Mouse (Mus musculus) lung, embryonic 15.5 days (tissue): ENCODE measurements around the gene Mixl1. TPM values are rescaled to one million over a fixed set of nuclear protein-coding genes. Genes with fewer than 3 reads are reported as not detected.

Experiments
- ATAC-seq: fragments of 200-750 bp; cut with Nextera tagmentation; 2 replicates; pipeline ENCODE4 v1.8.0; 2017; ENCODE audit warnings: moderate number of reproducible peaks, borderline replicate concordance; ENCODE audit not compliant: low FRiP score, low TSS enrichment; ENCODE audit errors: extremely low read depth
- H3K27ac ChIP-seq: fragments of 300-500 bp; sonication (generic); 2 replicates; pipeline ENCODE4 v1.5.1; 2015; ENCODE audit warnings: moderate library complexity, mild to moderate bottlenecking, inconsistent platforms
- H3K27me3 ChIP-seq: fragments of 300-500 bp; sonication (generic); 2 replicates; pipeline ENCODE4 v1.6.1; 2015; ENCODE audit warnings: inconsistent platforms
- H3K36me3 ChIP-seq: fragments of 300-500 bp; sonication (generic); 2 replicates; pipeline ENCODE4 v1.6.1; 2015; ENCODE audit warnings: inconsistent platforms
- H3K4me1 ChIP-seq: fragments of 300-500 bp; sonication (generic); 2 replicates; pipeline ENCODE4 v1.6.1; 2015; ENCODE audit warnings: inconsistent platforms
- H3K4me2 ChIP-seq: fragments of 300-500 bp; sonication (generic); 2 replicates; pipeline ENCODE4 v1.6.1; 2015; ENCODE audit warnings: inconsistent platforms, mild to moderate bottlenecking, moderate library complexity
- H3K4me3 ChIP-seq: fragments of 300-500 bp; sonication (generic); 2 replicates; pipeline ENCODE4 v1.5.1; 2015; ENCODE audit warnings: mild to moderate bottlenecking, inconsistent platforms
- H3K9ac ChIP-seq: fragments of 300-500 bp; sonication (generic); 2 replicates; pipeline ENCODE4 v1.6.1; 2015; ENCODE audit warnings: inconsistent platforms
- H3K9me3 ChIP-seq: fragments of 300-500 bp; sonication (generic); 2 replicates; pipeline ENCODE4 v1.6.1; 2016; ENCODE audit warnings: inconsistent platforms
- WGBS: fragments of 180-500 bp; shearing (Covaris S2); methylation state at CpG from one replicate; pipeline ENCODE4 v1.1.7; 2015; 5-methylcytosine and 5-hydroxymethylcytosine counted together
- polyA plus RNA-seq: library from polyadenylated mRNA; unstranded; fragments of >200 nt; fragmentation: Nextera tagmentation; extraction: Ambion mirVana; gene quantifications from 2 replicates; pipeline ENCODE4 v1.2.1, GENCODE M21; 2015

The Mixl1 gene
- polyA plus RNA-seq, 1 experiment from 2014 or later: 0.20 TPM

- H3K9me3 ChIP-seq: no peaks in the 10 kb centered on the region
- no peaks in the 10 kb centered on the region for H3K36me3 ChIP-seq
- no peak overlapping the region for H3K4me2 ChIP-seq
- H3K27me3 ChIP-seq: no peaks in the 10 kb centered on the region
- 0 out of 2 replicates have a peak, but pooled peaks cover 9% of the 10 kb centered on the region for H3K4me1 ChIP-seq
- no peak overlapping the region for H3K9ac ChIP-seq
- no peak overlapping the region for H3K4me3 ChIP-seq
- 32% methylated on average over 3 of the region's 3 CpGs for WGBS
- ATAC-seq: no peak
- no peak overlapping the region for H3K27ac ChIP-seq
Observed at GRCm38 (mm10) chr1:180707368-180707767, 10.5 kb upstream of the Mixl1 start.

DNA sequence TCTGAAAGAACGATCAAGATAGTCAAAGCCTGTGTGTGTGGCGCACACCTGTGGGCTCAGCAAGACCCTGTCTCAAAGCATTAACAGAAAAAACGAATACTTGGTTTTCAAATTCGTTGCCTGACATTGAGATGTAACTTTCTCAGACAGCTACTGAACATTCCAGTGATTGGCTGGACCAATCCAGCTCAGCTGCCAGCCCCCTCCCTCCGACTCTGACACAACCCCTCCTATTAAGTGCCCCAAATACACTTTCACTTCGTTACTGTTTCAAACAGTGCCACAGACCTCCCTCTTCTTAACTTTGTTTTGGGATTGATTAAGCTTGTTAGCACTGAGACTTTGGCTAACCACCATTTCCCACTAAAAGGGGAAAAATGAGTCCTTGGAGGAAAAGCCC, 6.6 kb upstream of the Mixl1 start:
- Histone ChIP-seq H3K27ac (no peak overlapping the region), H3K4me3 (peak overlapping the region; percentile 24), H3K36me3 (no peaks in the 10 kb centered on the region), H3K27me3 (peaks cover 9% of the 10 kb centered on the region), H3K9ac (no peak overlapping the region; the same call in 1 of the 2 replicates), H3K4me1 (0 out of 2 replicates have a peak, but pooled peaks cover 3% of the 10 kb centered on the region), H3K4me2 (peak overlapping the region; percentile 43), H3K9me3 (no peaks in the 10 kb centered on the region)
- no peak for ATAC-seq
- WGBS: 29% methylated on average over 6 of the region's 6 CpGs

DNA sequence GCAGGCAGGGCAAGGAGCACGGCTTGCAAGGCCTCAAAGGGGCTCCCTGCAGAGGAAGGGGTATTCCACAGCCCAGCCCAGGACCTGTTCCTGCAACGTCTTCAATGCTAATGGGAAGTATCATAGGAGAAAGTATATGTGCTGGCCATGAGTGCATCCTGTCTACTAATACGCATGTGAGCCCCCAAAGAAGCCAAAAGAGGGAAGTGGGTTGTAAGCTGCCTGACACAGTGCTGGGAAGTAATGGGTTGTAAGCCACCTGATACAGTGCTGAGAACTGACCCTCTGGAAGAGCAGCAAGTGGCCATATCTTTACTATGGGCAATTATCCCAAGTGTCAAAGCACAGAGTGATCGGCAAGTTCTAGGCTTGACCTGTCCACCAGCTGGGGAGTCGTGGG, 1.2 kb upstream of the Mixl1 start:
- Histone ChIP-seq H3K9ac (no peak overlapping the region), H3K27ac (no peak overlapping the region), H3K36me3 (no peaks in the 10 kb centered on the region), H3K4me3 (no peak overlapping the region), H3K9me3 (no peaks in the 10 kb centered on the region), H3K4me1 (peaks cover 13% of the 10 kb centered on the region; the same call in 1 of the 2 replicates), H3K27me3 (peaks cover 51% of the 10 kb centered on the region), H3K4me2 (no peak overlapping the region)
- no peak for ATAC-seq
- 62% methylated on average over 5 of the region's 5 CpGs for WGBS

DNA sequence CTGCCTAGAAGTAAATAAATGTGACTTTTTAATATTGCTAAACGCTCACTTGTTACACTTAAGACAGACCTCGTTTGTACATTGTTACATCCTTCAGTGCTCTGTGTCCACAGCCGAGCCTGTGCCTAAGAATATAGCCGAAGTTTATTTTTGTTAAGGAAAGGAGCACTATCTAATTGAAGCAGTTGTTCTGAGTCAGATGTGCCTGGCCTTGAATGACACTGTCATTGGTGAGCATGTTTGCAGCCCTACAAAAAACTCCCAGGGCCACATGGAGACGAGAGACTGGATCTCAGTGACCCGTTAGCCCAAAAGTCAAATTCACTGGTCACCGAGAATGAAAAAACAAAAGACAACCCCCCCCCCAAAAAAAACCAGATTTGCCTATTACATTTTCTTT, 5.5 kb downstream of the Mixl1 start:
- no peak for ATAC-seq
- no peak overlapping the region for H3K4me3 ChIP-seq
- H3K4me2 ChIP-seq: no peak overlapping the region
- no peak overlapping the region for H3K27ac ChIP-seq
- H3K4me1 ChIP-seq: peaks cover under 1% of the 10 kb centered on the region; the same call in 1 of the 2 replicates
- 72% methylated on average over 7 of the region's 7 CpGs for WGBS
- no peak overlapping the region for H3K9ac ChIP-seq
- H3K27me3 ChIP-seq: peaks cover 21% of the 10 kb centered on the region
- peaks cover 33% of the 10 kb centered on the region for H3K36me3 ChIP-seq
- no peaks in the 10 kb centered on the region for H3K9me3 ChIP-seq

Other genes starting within 250 kb of the Mixl1 start
- 0.17 and 0.30 TPM in 2 replicates for gene Stum, start 213.5 kb downstream of the Mixl1 start, polyA plus RNA-seq
- gene Parp1, start 128.1 kb downstream of the Mixl1 start, polyA plus RNA-seq: 123 and 130 TPM in 2 replicates
- 20.5 and 21.4 TPM in 2 replicates for gene Lin9, start 55.9 kb downstream of the Mixl1 start, polyA plus RNA-seq
- 22.1 and 22.6 TPM in 2 replicates for gene Acbd3, start 29.0 kb upstream of the Mixl1 start, polyA plus RNA-seq
- gene H3f3a, start 116.9 kb upstream of the Mixl1 start, polyA plus RNA-seq: 2,468 and 2,584 TPM in 2 replicates
- 33.7 and 36.6 TPM in 2 replicates for gene Sde2, start 154.1 kb upstream of the Mixl1 start, polyA plus RNA-seq
- gene Lefty2, start 196.1 kb upstream of the Mixl1 start, polyA plus RNA-seq: 0.17 TPM in 1 of 2 replicates, not detected in the other
- gene Pycr2, start 207.3 kb upstream of the Mixl1 start, polyA plus RNA-seq: 89.9 and 90.0 TPM in 2 replicates
- 1.2 and 1.7 TPM in 2 replicates for gene Lefty1, start 238.0 kb upstream of the Mixl1 start, polyA plus RNA-seq
- 13.9 and 15.4 TPM in 2 replicates for gene Tmem63a, start 245.3 kb upstream of the Mixl1 start, polyA plus RNA-seq